Mouse (Mus musculus): ENCODE results near the gene Kbtbd7. TPM values are rescaled to one million over a fixed set of nuclear protein-coding genes. Genes with fewer than 3 reads are reported as not detected.

Gene Kbtbd7
- total RNA-seq (2014; rRNA removed; ENCODE audit: low replicate concordance) (12.2 and 18.8 TPM in 2 replicates), polyA plus RNA-seq (2015; fragmentation: Nextera tagmentation; extraction: Ambion mirVana) (5.5 and 5.8 TPM in 2 replicates)

- Histone ChIP-seq H3K36me3 (replicated peaks; ENCODE audit: control insufficient read depth, insufficient read depth, low read length) (peaks cover 1% of the 10 kb centered on the region; the same call in 1 of the 2 replicates), H3K9ac (replicated peaks; ENCODE audit: low read depth, low read length) (peak within 1 kb of the TSS; percentile 57; the same call in 1 of the 2 replicates), H3K27ac (ENCODE audit: low read depth) (peak within 1 kb of the TSS; percentile 93), H3K4me1 (ENCODE audit: control insufficient read depth, insufficient read depth) (no peaks in the 10 kb centered on the region), H3K4me2 (ENCODE audit: low read depth, low read length) (peak within 1 kb of the TSS; percentile 54), H3K4me3 (ENCODE audit: low read depth, low read length) (peak within 1 kb of the TSS; percentile 43), H3K27me3 (ENCODE audit: control insufficient read depth, insufficient read depth, low read length) (no peaks in the 10 kb centered on the region), H3K9me3 (replicated peaks; ENCODE audit: control insufficient read depth, low read length) (peaks cover 9% of the 10 kb centered on the region; the same call in 1 of the 2 replicates)
- DNase-seq (ENCODE audit: low spot score) (peak; percentile 99), ATAC-seq (ENCODE audit: insufficient read depth, low read depth) (peak; percentile 99)
- under 1% methylated on average over 39 of the region's 44 CpGs for WGBS
- TF ChIP-seq EP300 (IDR thresholded peaks at IDR 0.05; ENCODE audit: low read depth) (peak; percentile 37; the same call in 1 of the 2 replicates), CTCF (IDR thresholded peaks at IDR 0.05; ENCODE audit: low read depth) (0 out of 2 replicates have a peak, but pooled peaks have one; percentile 3)
Measured at GRCm38 (mm10) chr14:79425979-79426729, at the start of gene Kbtbd7. Gene Kbtbd7 (plus strand): TSS chr14:79426511.

- TF ChIP-seq CTCF (IDR thresholded peaks at IDR 0.05; ENCODE audit: low read depth) = no peak
- no peak for TF ChIP-seq EP300 (IDR thresholded peaks at IDR 0.05; ENCODE audit: low read depth)
- H3K27ac ChIP-seq (ENCODE audit: low read depth) = no peak overlapping the region
- no peak for DNase-seq (ENCODE audit: low spot score)
- no peaks in the 10 kb centered on the region for H3K27me3 ChIP-seq (ENCODE audit: control insufficient read depth, insufficient read depth, low read length)
- no peaks in the 10 kb centered on the region for H3K9me3 ChIP-seq (replicated peaks; ENCODE audit: control insufficient read depth, low read length)
- peaks cover 32% of the 10 kb centered on the region for H3K36me3 ChIP-seq (replicated peaks; ENCODE audit: control insufficient read depth, insufficient read depth, low read length)
- H3K4me2 ChIP-seq (ENCODE audit: low read depth, low read length) = no peak overlapping the region
- no peak for ATAC-seq (ENCODE audit: insufficient read depth, low read depth)
- no peak overlapping the region for H3K9ac ChIP-seq (replicated peaks; ENCODE audit: low read depth, low read length)
- no peak overlapping the region for H3K4me3 ChIP-seq (ENCODE audit: low read depth, low read length)
- H3K4me1 ChIP-seq (ENCODE audit: control insufficient read depth, insufficient read depth) = no peaks in the 10 kb centered on the region
Measured at GRCm38 (mm10) chr14:79377041-79377440, 49.3 kb upstream of the Kbtbd7 start.

- Histone ChIP-seq H3K4me3 (ENCODE audit: low read depth, low read length) (no peak overlapping the region), H3K27ac (ENCODE audit: low read depth) (no peak overlapping the region), H3K9ac (replicated peaks; ENCODE audit: low read depth, low read length) (no peak overlapping the region), H3K9me3 (replicated peaks; ENCODE audit: control insufficient read depth, low read length) (no peaks in the 10 kb centered on the region), H3K4me1 (ENCODE audit: control insufficient read depth, insufficient read depth) (no peaks in the 10 kb centered on the region), H3K36me3 (replicated peaks; ENCODE audit: control insufficient read depth, insufficient read depth, low read length) (peaks cover 47% of the 10 kb centered on the region), H3K27me3 (ENCODE audit: control insufficient read depth, insufficient read depth, low read length) (no peaks in the 10 kb centered on the region), H3K4me2 (ENCODE audit: low read depth, low read length) (no peak overlapping the region)
- DNase-seq (ENCODE audit: low spot score) (no peak), ATAC-seq (ENCODE audit: insufficient read depth, low read depth) (no peak)
- no peak for TF ChIP-seq EP300 (IDR thresholded peaks at IDR 0.05; ENCODE audit: low read depth)
- WGBS = 89% methylated on average over 7 of the region's 7 CpGs
Measured at GRCm38 (mm10) chr14:79383120-79383519, 43.2 kb upstream of the Kbtbd7 start.

- Histone ChIP-seq H3K9me3 (replicated peaks; ENCODE audit: control insufficient read depth, low read length) (no peaks in the 10 kb centered on the region), H3K27ac (ENCODE audit: low read depth) (no peak overlapping the region), H3K36me3 (replicated peaks; ENCODE audit: control insufficient read depth, insufficient read depth, low read length) (peaks cover 14% of the 10 kb centered on the region), H3K4me3 (ENCODE audit: low read depth, low read length) (no peak overlapping the region), H3K4me1 (ENCODE audit: control insufficient read depth, insufficient read depth) (peaks cover 9% of the 10 kb centered on the region), H3K4me2 (ENCODE audit: low read depth, low read length) (no peak overlapping the region), H3K9ac (replicated peaks; ENCODE audit: low read depth, low read length) (no peak overlapping the region), H3K27me3 (ENCODE audit: control insufficient read depth, insufficient read depth, low read length) (no peaks in the 10 kb centered on the region)
- WGBS = 82% methylated on average over 3 of the region's 3 CpGs
- no peak for TF ChIP-seq CTCF (IDR thresholded peaks at IDR 0.05; ENCODE audit: low read depth)
- no peak for TF ChIP-seq EP300 (IDR thresholded peaks at IDR 0.05; ENCODE audit: low read depth)
- DNase-seq (ENCODE audit: low spot score) (no peak), ATAC-seq (ENCODE audit: insufficient read depth, low read depth) (no peak)
Measured at GRCm38 (mm10) chr14:79388304-79388703, 38.0 kb upstream of the Kbtbd7 start.

- Histone ChIP-seq H3K4me3 (ENCODE audit: low read depth, low read length) (peak overlapping the region; percentile 85), H3K27me3 (ENCODE audit: control insufficient read depth, insufficient read depth, low read length) (no peaks in the 10 kb centered on the region), H3K36me3 (replicated peaks; ENCODE audit: control insufficient read depth, insufficient read depth, low read length) (peaks cover 12% of the 10 kb centered on the region), H3K4me2 (ENCODE audit: low read depth, low read length) (peak overlapping the region; percentile 87), H3K9me3 (replicated peaks; ENCODE audit: control insufficient read depth, low read length) (no peaks in the 10 kb centered on the region), H3K9ac (replicated peaks; ENCODE audit: low read depth, low read length) (peak overlapping the region; percentile 88), H3K27ac (ENCODE audit: low read depth) (peak overlapping the region; percentile 91), H3K4me1 (ENCODE audit: control insufficient read depth, insufficient read depth) (peaks cover 9% of the 10 kb centered on the region)
- ATAC-seq (ENCODE audit: insufficient read depth, low read depth) = no peak
- under 1% methylated on average over 16 of the region's 16 CpGs for WGBS
- TF ChIP-seq EP300 (IDR thresholded peaks at IDR 0.05; ENCODE audit: low read depth) = no peak
- TF ChIP-seq CTCF (IDR thresholded peaks at IDR 0.05; ENCODE audit: low read depth) = no peak
- DNase-seq (ENCODE audit: low spot score) = no peak
Measured at GRCm38 (mm10) chr14:79389438-79390264, 36.7 kb upstream of the Kbtbd7 start.

All from heart, postnatal 0 days (tissue).